Mouse (Mus musculus) Patski (cell line): ENCODE measurements at regions not wholly inside any gene's neighbourhood (a gene's known extent, or its start where the extent isn't known, plus 50 kb on each side); places are given as distances from the start of the nearest gene placed in this dataset.

Experiments used
- ATAC-seq: fragments of 100-300 bp; one replicate; pipeline ENCODE4 v1.8.0; 2021
- CTCF ChIA-PET: fragments of 350-600 bp; sonication (Branson Sonifier 250); formaldehyde crosslinking; loops from one replicate; lab custom pipeline; 2022; ENCODE audit warnings: inconsistent platforms; lab: Charles Lee
- POLR2A ChIA-PET: fragments of 350-600 bp; sonication (Branson Sonifier 250); formaldehyde crosslinking; loops from one replicate; lab custom pipeline; 2022; ENCODE audit warnings: antibody characterized with exemption, inconsistent platforms; lab: Charles Lee
- DNase-seq: peaks from one replicate; pipeline ENCODE4 v3.0.0-alpha.2; 2011; ENCODE audit warnings: low read depth, low spot score
- H3K27me3 ChIP-seq: fragments of 371-371 bp; one replicate; pipeline ENCODE4 v1.5.1; 2021
- CTCF ChIP-seq: fragments of 100-300 bp; IDR thresholded peaks from one replicate; pipeline ENCODE4 v1.5.1; 2021
- in situ Hi-C: fragments of 300-500 bp; cut with MboI; formaldehyde crosslinking; loops from 3 replicates; pipeline ENCODE4 v1.11.1; 2018; ENCODE audit warnings: low pct_unique_long_range_greater_than_20kb, mixed read lengths

DNA sequence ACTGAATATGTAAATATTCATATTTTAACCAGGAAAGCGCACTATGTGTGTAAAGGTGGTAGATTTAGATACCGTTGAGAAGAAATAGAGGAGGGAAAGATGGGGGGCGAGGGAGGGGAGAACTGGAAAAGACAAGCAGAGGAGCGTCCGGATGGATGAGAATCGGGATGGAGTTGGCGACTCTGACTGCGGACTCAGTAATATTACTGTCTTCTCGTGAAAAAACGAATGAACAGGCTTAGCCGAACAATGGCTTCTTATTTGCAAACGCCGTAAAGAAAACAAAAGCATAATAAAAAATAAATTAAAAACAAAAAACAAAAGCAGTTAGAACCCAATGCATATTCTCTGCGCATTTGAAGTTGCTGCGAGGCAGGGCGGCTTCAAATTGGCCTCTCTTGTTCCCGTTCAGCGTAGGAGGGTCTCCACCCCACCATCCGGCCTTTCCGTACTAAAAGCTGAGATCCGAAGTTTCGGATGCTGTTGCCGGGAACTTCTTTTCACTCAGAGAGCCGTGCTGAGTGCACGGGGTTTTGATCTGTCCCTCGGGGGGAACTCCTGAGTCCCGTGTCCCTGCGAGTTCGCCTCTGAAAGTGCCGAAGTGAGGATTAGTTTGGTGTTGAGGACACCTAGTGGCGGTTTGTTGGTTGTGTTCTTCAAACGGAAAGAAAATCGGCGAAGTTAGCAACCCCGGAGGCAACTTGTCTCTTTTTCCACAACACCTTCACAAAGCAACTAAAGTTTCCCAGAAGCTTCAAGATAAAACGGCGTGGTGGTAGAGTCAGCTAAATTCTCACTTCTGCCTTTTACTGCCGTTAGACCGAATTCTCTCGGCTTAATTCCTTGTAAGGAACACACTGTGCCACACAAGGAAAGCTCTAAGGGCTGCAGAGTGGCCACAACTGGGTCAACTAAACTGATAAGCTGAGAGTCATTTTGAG lies 154.7 kb upstream of the Dmrta1 start:
- in situ Hi-C loops = loop anchor here (5.0 to 25.0 kb wide), 5 partner anchors 52 to 470 kb away; partner anchors contain the start of gene Cdkn2a
- ATAC-seq = peak; percentile 81
- ChIA-PET POLR2A (no interaction called here), CTCF (interaction anchor here (0.9 to 2.0 kb wide), 8 partner anchors 13 to 379 kb away, joined by 3 to 12 read pairs (median 4); no protein-coding TSS in a partner anchor)
- no peaks in the 10 kb centered on the region for H3K27me3 ChIP-seq
- peak; percentile 58 for TF ChIP-seq CTCF
- DNase-seq = no peak

- peak; percentile 50 for DNase-seq
- ATAC-seq = no peak
- CTCF ChIA-PET = interaction anchor here (1.0 to 1.4 kb wide), 5 partner anchors 76 to 378 kb away, joined by 3 to 6 read pairs (median 4); partner anchors contain the start of gene Cdkn2b
- in situ Hi-C loops = loop anchor here (5.0 to 25.0 kb wide), 5 partner anchors 51 to 469 kb away; partner anchors contain the start of gene Cdkn2a
- POLR2A ChIA-PET = interaction anchor here (0.7 kb wide), 2 partner anchors 9 to 380 kb away, joined by 3 to 4 read pairs; no protein-coding TSS in a partner anchor
- no peak for TF ChIP-seq CTCF
- no peaks in the 10 kb centered on the region for H3K27me3 ChIP-seq
Measured at GRCm38 (mm10) chr4:89523423-89524259, 155.6 kb upstream of the Dmrta1 start.

DNA sequence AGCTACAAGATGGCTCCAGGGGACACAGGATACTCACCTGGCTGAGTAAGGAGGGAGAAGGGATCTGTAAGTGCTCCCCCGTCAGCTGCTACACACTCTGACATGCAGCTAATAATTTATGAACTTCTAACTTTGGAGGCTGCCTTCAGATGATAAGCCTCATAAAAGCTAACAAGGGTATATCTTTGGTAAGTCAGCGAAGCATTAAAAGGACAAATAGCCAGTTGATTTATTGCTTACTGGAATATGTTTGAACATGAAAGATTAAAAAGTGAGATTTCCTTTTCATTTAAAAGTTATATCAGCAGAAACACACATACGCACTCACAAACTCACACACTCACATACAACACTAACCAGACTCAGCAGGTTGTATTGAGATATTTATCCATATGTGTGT lies 161.2 kb upstream of the Dmrta1 start:
- CTCF ChIA-PET = interaction anchor here (1.6 kb wide), 1 partner anchor 207 kb away, joined by 3 read pairs; the partner anchor contains the start of gene Cdkn2b
- ATAC-seq (no peak), DNase-seq (no peak)
- no peaks in the 10 kb centered on the region for H3K27me3 ChIP-seq
- in situ Hi-C loops = loop anchor here (25.0 kb wide), 2 partner anchors 156 to 231 kb away; partner anchors contain the start of gene Cdkn2a
- POLR2A ChIA-PET = no interaction called here
- TF ChIP-seq CTCF = no peak

DNA sequence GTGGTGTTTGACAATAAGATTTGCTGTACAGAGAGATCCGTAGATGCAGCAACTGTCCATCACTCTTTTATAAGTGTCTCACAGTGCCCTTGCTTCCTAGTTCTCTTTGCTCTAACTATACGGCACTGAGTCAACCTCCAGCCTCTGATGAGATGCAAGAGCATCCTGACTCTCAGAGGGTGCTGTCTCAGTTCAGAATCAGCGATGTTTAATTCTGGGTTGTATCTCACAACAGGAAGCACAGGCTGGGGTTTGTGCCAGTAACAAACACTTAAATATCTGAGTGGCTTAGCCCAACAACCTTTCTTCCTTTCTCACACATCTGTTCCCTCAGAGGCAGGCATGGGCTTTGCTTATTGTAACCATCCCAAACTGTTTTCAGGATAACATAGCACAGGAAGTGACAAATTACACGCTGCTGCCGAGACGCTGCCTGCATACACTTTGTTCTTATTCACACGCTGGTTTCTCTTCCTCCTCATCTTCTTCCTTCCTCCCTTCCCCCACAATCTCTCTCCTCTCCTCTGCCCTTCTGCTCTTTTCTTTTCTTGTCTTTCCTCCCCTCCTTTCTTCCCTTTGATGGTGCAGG lies 163.3 kb upstream of the Dmrta1 start:
- ChIA-PET POLR2A (interaction anchor here (0.6 kb wide), 1 partner anchor 205 kb away, joined by 3 read pairs; the partner anchor contains the start of gene Cdkn2b), CTCF (interaction anchor here (0.7 kb wide), 1 partner anchor 153 kb away, joined by 3 read pairs; no protein-coding TSS in a partner anchor)
- in situ Hi-C loops = loop anchor here (25.0 kb wide), 2 partner anchors 154 to 229 kb away; partner anchors contain the start of gene Cdkn2a
- H3K27me3 ChIP-seq = no peaks in the 10 kb centered on the region
- ATAC-seq (no peak), DNase-seq (no peak)
- no peak for TF ChIP-seq CTCF

DNA sequence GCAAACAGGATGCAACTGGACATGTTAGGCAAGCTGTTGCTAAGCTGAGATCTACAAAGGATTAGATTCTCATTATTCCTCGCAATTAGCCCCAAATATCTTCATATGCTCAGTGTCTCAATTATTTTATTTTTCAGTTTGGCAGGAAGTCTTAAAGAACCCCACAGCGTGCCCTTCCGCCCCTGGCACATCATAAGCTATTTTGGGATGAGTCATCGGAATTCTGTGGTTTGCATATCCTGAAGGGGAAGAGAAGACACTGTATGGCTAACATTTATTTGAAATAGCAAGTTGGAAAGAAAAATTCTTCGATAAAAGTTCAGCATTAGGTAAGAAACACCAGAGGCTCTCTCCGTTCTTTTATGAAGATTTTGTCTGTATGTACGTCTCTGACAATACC lies 164.3 kb upstream of the Dmrta1 start:
- CTCF ChIA-PET = interaction anchor here (1.5 kb wide), 1 partner anchor 369 kb away, joined by 3 read pairs; no protein-coding TSS in a partner anchor
- DNase-seq (no peak), ATAC-seq (peak; percentile 60)
- no peaks in the 10 kb centered on the region for H3K27me3 ChIP-seq
- in situ Hi-C loops = loop anchor here (25.0 kb wide), 2 partner anchors 153 to 228 kb away; partner anchors contain the start of gene Cdkn2a
- POLR2A ChIA-PET = no interaction called here
- no peak for TF ChIP-seq CTCF

GRCm38 (mm10) chr4:89510593-89510992 lies 168.6 kb upstream of the Dmrta1 start:
- ChIA-PET POLR2A (no interaction called here), CTCF (no interaction called here)
- TF ChIP-seq CTCF = no peak
- no peaks in the 10 kb centered on the region for H3K27me3 ChIP-seq
- DNase-seq (no peak), ATAC-seq (no peak)
- in situ Hi-C loops = loop anchor here (25.0 kb wide), 2 partner anchors 148 to 223 kb away; partner anchors contain the start of gene Cdkn2a

DNA sequence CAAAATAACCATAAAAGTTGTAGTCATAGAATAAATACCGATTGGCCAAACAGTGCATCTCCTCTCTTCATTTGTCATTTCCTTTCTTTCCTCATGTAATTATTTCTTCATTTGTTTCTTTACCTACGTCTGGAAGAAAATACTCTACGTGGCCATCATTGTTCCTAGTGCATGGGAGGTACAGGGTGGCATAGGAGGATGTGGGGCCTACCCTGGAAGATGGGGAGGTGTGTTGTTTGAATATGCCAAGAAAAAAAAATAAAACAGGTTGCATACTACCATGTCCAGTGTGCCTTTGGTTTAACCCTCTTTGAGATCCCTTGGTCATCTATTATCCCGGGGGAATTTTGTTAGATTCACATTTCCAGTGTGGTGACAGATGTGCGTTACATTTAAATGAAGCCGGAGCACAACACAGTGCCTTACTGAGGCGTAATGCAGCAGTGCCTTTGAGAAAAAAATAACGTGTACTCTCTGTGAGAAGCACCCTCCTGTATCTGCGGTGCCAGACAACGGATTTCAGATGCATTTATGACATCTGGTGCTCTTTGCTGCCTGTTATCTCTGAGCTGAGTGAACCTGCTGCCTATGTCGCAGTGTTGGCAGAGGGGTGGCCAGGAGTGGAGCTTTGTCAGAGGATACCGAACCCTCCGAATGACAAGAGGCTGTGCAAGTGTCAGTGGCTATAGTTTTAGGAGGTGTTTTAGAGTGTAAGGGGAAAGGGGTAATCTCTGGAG lies 169.4 kb upstream of the Dmrta1 start:
- ChIA-PET CTCF (no interaction called here), POLR2A (no interaction called here)
- TF ChIP-seq CTCF = no peak
- no peak for DNase-seq
- ATAC-seq = no peak
- H3K27me3 ChIP-seq = no peaks in the 10 kb centered on the region
- in situ Hi-C loops = loop anchor here (5.0 to 25.0 kb wide), 3 partner anchors 73 to 223 kb away; partner anchors contain the start of gene Cdkn2a

DNA sequence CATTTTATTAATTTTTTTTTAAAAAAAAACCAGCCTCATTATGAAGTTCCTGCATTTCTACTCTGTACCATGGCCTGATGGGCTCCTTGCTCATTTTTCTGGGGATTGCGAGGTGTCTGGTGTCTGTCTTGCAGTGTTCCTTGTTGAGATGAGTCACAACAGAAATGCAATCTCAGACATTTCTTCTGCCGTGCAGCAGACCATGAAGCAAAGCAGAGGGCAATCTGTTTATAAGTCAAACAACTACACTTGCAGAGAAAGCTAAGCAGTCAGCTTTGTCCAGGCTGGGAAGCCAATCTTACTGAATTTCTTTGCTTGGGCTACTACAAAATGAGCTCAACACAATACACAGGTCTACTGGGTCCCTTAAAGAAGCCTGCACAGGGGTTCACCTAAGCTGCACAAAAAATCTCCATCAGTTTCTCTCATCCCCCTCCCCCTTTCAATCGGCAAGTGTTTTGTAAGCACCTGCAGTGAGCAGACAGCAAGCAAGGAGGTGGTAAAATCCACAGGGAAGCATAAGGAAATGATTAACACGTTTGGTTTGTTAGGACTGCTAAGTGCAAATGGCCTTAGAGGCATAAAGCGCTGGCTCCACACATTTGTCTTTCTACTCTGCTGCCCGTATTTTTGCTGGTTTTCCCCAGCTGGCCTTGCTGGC lies 171.0 kb upstream of the Dmrta1 start:
- in situ Hi-C loops = loop anchor here (5.0 to 25.0 kb wide), 3 partner anchors 71 to 221 kb away; partner anchors contain the start of gene Cdkn2a
- ATAC-seq (peak; percentile 65), DNase-seq (peak; percentile 65)
- POLR2A ChIA-PET = no interaction called here
- no peaks in the 10 kb centered on the region for H3K27me3 ChIP-seq
- CTCF ChIA-PET = interaction anchor here (1.1 kb wide), 1 partner anchor 18 kb away, joined by 3 read pairs; no protein-coding TSS in a partner anchor
- TF ChIP-seq CTCF = no peak
